Mouse (Mus musculus): ENCODE measurements around the gene Carmil3. TPM values are rescaled to one million over a fixed set of nuclear protein-coding genes. Genes with fewer than 3 reads are reported as not detected.

The Carmil3 gene
- total and polyA plus RNA-seq, 2 experiments = 0.09 to 0.29 TPM

DNA sequence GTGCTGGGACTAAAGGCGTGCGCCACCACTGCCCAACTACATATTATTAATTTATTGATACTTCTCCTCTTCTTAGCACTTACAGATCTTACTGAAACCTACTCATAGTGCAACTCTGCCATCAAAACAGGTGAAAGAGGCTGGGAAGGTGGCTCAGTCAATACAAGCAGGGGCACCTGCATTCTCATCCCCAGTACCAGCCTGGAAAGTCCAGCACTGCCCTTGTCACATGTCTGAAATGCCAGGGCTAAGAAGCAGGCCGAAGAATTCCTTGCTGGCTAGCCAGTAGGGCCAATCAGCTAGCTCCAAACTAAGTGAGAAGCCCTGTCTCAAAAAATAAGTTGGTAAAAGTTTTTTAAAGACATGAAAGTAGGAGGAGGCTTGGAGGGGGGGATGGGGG lies 67.1 kb downstream of the Carmil3 start:
- Histone ChIP-seq H3K79me2 (ENCODE audit: control insufficient read depth, insufficient read depth, low read length) (peaks cover 14% of the 10 kb centered on the region), H3K36me3 (ENCODE audit: control insufficient read depth, insufficient read depth, low read length) (no peaks in the 10 kb centered on the region), H3K9ac (ENCODE audit: low read depth, low read length) (peak overlapping the region; percentile 16; the same call in 1 of the 2 replicates), H3K4me3 (ENCODE audit: insufficient read depth, low read depth, low read length) (no peak overlapping the region), H3K4me1 (ENCODE audit: control insufficient read depth, insufficient read depth, low read length) (peaks cover 10% of the 10 kb centered on the region), H3K27ac (replicated peaks; ENCODE audit: insufficient read depth, low read depth, low read length) (peak overlapping the region; percentile 87), H3K27me3 (ENCODE audit: control insufficient read depth, insufficient read depth, low read length) (no peaks in the 10 kb centered on the region)
- WGBS = 71% methylated on average over 3 of the region's 3 CpGs
- no peak for DNase-seq (ENCODE audit: extremely low read depth, low read depth, low spot score)
- TF ChIP-seq POLR2A (IDR thresholded peaks at IDR 0.05; ENCODE audit: extremely low read depth, insufficient read depth, low read length) = no peak
- no peak for TF ChIP-seq CTCF (IDR thresholded peaks at IDR 0.05; ENCODE audit: low read depth, low read length)

Other genes with a start within 250 kb of the Carmil3 start
- gene Dhrs4, start 11.9 kb upstream of the Carmil3 start, total RNA-seq (2014; rRNA removed) = 103 and 111 TPM in 2 replicates
- 120 and 146 TPM in 2 replicates for gene Dhrs4, start 11.9 kb upstream of the Carmil3 start, polyA plus RNA-seq (2012; rRNA removed)
- gene Cpne6, start 19.8 kb downstream of the Carmil3 start, total RNA-seq (2014; rRNA removed) = not detected in 2 replicates
- gene Cpne6, start 19.8 kb downstream of the Carmil3 start, polyA plus RNA-seq (2012; rRNA removed) = not detected in 2 replicates
- not detected in 2 replicates for gene Nrl, start 34.3 kb downstream of the Carmil3 start, total RNA-seq (2014; rRNA removed)
- gene Nrl, start 34.3 kb downstream of the Carmil3 start, polyA plus RNA-seq (2012; rRNA removed) = not detected in 2 replicates
- 1.2 and 3.2 TPM in 2 replicates for gene Pck2, start 49.6 kb downstream of the Carmil3 start, total RNA-seq (2014; rRNA removed)
- gene Pck2, start 49.6 kb downstream of the Carmil3 start, polyA plus RNA-seq (2012; rRNA removed) = 2.4 and 7.3 TPM in 2 replicates
- gene Dcaf11, start 69.4 kb downstream of the Carmil3 start, total RNA-seq (2014; rRNA removed) = 305 and 330 TPM in 2 replicates
- 263 and 363 TPM in 2 replicates for gene Dcaf11, start 69.4 kb downstream of the Carmil3 start, polyA plus RNA-seq (2012; rRNA removed)
- gene A730061H03Rik, start 69.8 kb downstream of the Carmil3 start, total RNA-seq (2014; rRNA removed) = not detected in 2 replicates
- gene A730061H03Rik, start 69.8 kb downstream of the Carmil3 start, polyA plus RNA-seq (2012; rRNA removed) = 0.42 and 0.62 TPM in 2 replicates
- gene Fitm1, start 85.0 kb downstream of the Carmil3 start, total RNA-seq (2014; rRNA removed) = 3.8 and 7.5 TPM in 2 replicates
- 45.7 and 60.2 TPM in 2 replicates for gene Fitm1, start 85.0 kb downstream of the Carmil3 start, polyA plus RNA-seq (2012; rRNA removed)
- gene Psme1, start 87.5 kb downstream of the Carmil3 start, total RNA-seq (2014; rRNA removed) = 78.5 and 94.2 TPM in 2 replicates
- gene Psme1, start 87.5 kb downstream of the Carmil3 start, polyA plus RNA-seq (2012; rRNA removed) = 46.9 and 59.9 TPM in 2 replicates
- gene Emc9, start 94.7 kb downstream of the Carmil3 start, total RNA-seq (2014; rRNA removed) = 32.7 and 36.1 TPM in 2 replicates
- 46.8 and 57.2 TPM in 2 replicates for gene Emc9, start 94.7 kb downstream of the Carmil3 start, polyA plus RNA-seq (2012; rRNA removed)
- gene Psme2, start 100.5 kb downstream of the Carmil3 start, total RNA-seq (2014; rRNA removed) = 110 and 142 TPM in 2 replicates
- 55.9 and 56.9 TPM in 2 replicates for gene Psme2, start 100.5 kb downstream of the Carmil3 start, polyA plus RNA-seq (2012; rRNA removed)
- gene Rnf31, start 101.1 kb downstream of the Carmil3 start, total RNA-seq (2014; rRNA removed) = 4.9 and 8.0 TPM in 2 replicates
- 15.4 and 20.4 TPM in 2 replicates for gene Rnf31, start 101.1 kb downstream of the Carmil3 start, polyA plus RNA-seq (2012; rRNA removed)
- 21.1 and 24.2 TPM in 2 replicates for gene Irf9, start 112.9 kb downstream of the Carmil3 start, total RNA-seq (2014; rRNA removed)
- 36.8 and 45.0 TPM in 2 replicates for gene Irf9, start 112.9 kb downstream of the Carmil3 start, polyA plus RNA-seq (2012; rRNA removed)
- gene Rec8, start 127.4 kb downstream of the Carmil3 start, total RNA-seq (2014; rRNA removed) = 0.34 and 0.46 TPM in 2 replicates
- 0.54 and 2.3 TPM in 2 replicates for gene Rec8, start 127.4 kb downstream of the Carmil3 start, polyA plus RNA-seq (2012; rRNA removed)
- gene Ipo4, start 145.3 kb downstream of the Carmil3 start, total RNA-seq (2014; rRNA removed) = 16.8 and 32.6 TPM in 2 replicates
- 42.0 and 53.0 TPM in 2 replicates for gene Ipo4, start 145.3 kb downstream of the Carmil3 start, polyA plus RNA-seq (2012; rRNA removed)
- 1.1 and 2.1 TPM in 2 replicates for gene Gm49378, start 147.2 kb downstream of the Carmil3 start, total RNA-seq (2014; rRNA removed)
- gene Gm49378, start 147.2 kb downstream of the Carmil3 start, polyA plus RNA-seq (2012; rRNA removed) = 7.0 and 7.9 TPM in 2 replicates
- gene Tm9sf1, start 153.2 kb downstream of the Carmil3 start, total RNA-seq (2014; rRNA removed) = 46.5 and 62.0 TPM in 2 replicates
- gene Tm9sf1, start 153.2 kb downstream of the Carmil3 start, polyA plus RNA-seq (2012; rRNA removed) = 66.3 and 70.4 TPM in 2 replicates
- gene Tssk4, start 159.5 kb downstream of the Carmil3 start, total RNA-seq (2014; rRNA removed) = 0.09 and 0.47 TPM in 2 replicates
- gene Tssk4, start 159.5 kb downstream of the Carmil3 start, polyA plus RNA-seq (2012; rRNA removed) = 0.18 and 0.24 TPM in 2 replicates
- 10.1 and 10.3 TPM in 2 replicates for gene Mdp1, start 169.9 kb downstream of the Carmil3 start, total RNA-seq (2014; rRNA removed)
- gene Mdp1, start 169.9 kb downstream of the Carmil3 start, polyA plus RNA-seq (2012; rRNA removed) = 9.8 and 10.5 TPM in 2 replicates
- gene Gmpr2, start 181.3 kb downstream of the Carmil3 start, total RNA-seq (2014; rRNA removed) = 13.1 and 14.9 TPM in 2 replicates
- 9.9 and 11.6 TPM in 2 replicates for gene Gmpr2, start 181.3 kb downstream of the Carmil3 start, polyA plus RNA-seq (2012; rRNA removed)
- gene Nedd8, start 181.5 kb downstream of the Carmil3 start, total RNA-seq (2014; rRNA removed) = 94.7 and 99.4 TPM in 2 replicates
- gene Nedd8, start 181.5 kb downstream of the Carmil3 start, polyA plus RNA-seq (2012; rRNA removed) = 209 and 225 TPM in 2 replicates
- gene Tinf2, start 191.2 kb downstream of the Carmil3 start, total RNA-seq (2014; rRNA removed) = 7.7 and 8.5 TPM in 2 replicates
- gene Tinf2, start 191.2 kb downstream of the Carmil3 start, polyA plus RNA-seq (2012; rRNA removed) = 8.1 and 8.2 TPM in 2 replicates
- 7.9 and 8.4 TPM in 2 replicates for gene Tgm1, start 223.3 kb downstream of the Carmil3 start, total RNA-seq (2014; rRNA removed)
- gene Tgm1, start 223.3 kb downstream of the Carmil3 start, polyA plus RNA-seq (2012; rRNA removed) = 22.8 and 24.2 TPM in 2 replicates
- gene Rabggta, start 231.6 kb downstream of the Carmil3 start, total RNA-seq (2014; rRNA removed) = 28.7 and 31.5 TPM in 2 replicates
- gene Rabggta, start 231.6 kb downstream of the Carmil3 start, polyA plus RNA-seq (2012; rRNA removed) = 64.0 and 65.1 TPM in 2 replicates